Mouse (Mus musculus): ENCODE results near the gene Gm13698. TPM values are rescaled to one million over a fixed set of nuclear protein-coding genes. Genes with fewer than 3 reads are reported as not detected.
"Not testable (repeated sequence)": the region's sequence is repeated elsewhere in the genome, so short reads cannot be mapped to it uniquely, and the experiment has no call there.

Gm13698 gene
- not detected in 2 replicates for polyA plus RNA-seq (2015; fragmentation: Nextera tagmentation; extraction: Ambion mirVana)

DNA sequence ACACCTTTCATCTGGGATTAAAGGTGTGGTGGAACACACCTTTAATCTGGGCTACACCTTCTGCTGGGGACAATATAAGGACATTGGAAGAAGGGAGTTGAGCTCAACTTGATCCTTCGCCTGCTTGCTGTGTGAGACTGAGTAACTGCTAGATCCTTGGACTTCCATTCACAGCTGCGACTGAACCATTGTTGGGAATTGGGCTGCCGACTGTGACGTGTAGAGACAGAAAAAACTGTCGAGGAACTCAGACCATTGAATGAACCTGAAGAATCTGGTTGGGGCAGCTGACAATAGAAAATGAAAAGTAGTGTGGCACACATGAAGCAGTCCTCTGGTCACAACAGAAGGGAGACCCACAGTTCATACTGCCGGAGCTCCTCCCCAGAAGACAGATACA, at the start of gene Gm13698:
Gene Gm13698 (plus strand): TSS at position 301 of the 400 bp plus-strand sequence.
- not testable (repeated sequence) for H3K27me3 ChIP-seq (ENCODE audit: control insufficient read depth, insufficient read depth, low read length); H3K27ac ChIP-seq (replicated peaks); ATAC-seq (ENCODE audit: low FRiP score, low TSS enrichment); H3K4me3 ChIP-seq (ENCODE audit: low read depth, low read length); DNase-seq (ENCODE audit: low spot score); H3K36me3 ChIP-seq (ENCODE audit: control insufficient read depth, insufficient read depth, low read length); H3K9me3 ChIP-seq (ENCODE audit: control insufficient read depth, low read length); H3K4me1 ChIP-seq (replicated peaks; ENCODE audit: control insufficient read depth, insufficient read depth); H3K9ac ChIP-seq (ENCODE audit: low read length); H3K4me2 ChIP-seq (replicated peaks; ENCODE audit: low read depth)
- WGBS: no CpG with 5 or more reads among the region's 6 CpGs

DNA sequence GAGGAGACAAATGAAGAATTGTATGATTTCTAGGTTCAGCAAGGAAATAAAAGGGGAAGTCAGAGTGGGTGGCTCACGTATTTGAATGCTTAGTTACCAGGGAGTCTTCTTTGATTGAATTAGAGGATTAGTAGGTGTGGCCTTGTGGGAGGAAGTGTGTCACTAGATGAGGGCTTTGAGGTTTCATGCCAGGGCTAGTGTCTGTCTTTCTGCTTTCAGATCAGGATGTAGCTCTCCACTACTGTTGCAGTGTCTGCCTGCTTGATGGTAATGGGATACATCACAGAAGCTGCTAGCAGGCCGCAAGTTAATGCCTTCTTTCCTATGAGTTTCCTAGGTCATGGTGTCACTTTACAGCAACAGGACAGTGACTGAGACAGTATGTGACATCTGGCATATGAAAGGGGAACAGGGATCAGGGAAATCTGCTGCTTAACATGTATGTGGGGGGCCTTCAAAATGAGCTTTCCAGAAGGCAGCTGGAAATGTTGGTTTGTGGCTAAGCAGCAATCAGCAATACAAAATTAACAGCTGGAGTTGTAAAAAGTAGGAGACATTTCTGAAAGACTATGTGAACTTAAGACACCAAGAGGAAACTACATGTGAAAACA, 25.9 kb upstream of the Gm13698 start:
- WGBS: 56% methylated on average over 2 of the region's 2 CpGs
- Histone ChIP-seq H3K4me1 (replicated peaks; ENCODE audit: control insufficient read depth, insufficient read depth) (no peaks in the 10 kb centered on the region), H3K27ac (replicated peaks) (no peak overlapping the region), H3K4me2 (replicated peaks; ENCODE audit: low read depth) (no peak overlapping the region), H3K4me3 (ENCODE audit: low read depth, low read length) (no peak overlapping the region), H3K36me3 (ENCODE audit: control insufficient read depth, insufficient read depth, low read length) (no peaks in the 10 kb centered on the region), H3K9ac (ENCODE audit: low read length) (no peak overlapping the region), H3K27me3 (ENCODE audit: control insufficient read depth, insufficient read depth, low read length) (no peaks in the 10 kb centered on the region), H3K9me3 (ENCODE audit: control insufficient read depth, low read length) (no peaks in the 10 kb centered on the region)
- no peak for TF ChIP-seq CTCF (IDR thresholded peaks at IDR 0.05; ENCODE audit: low read depth)
- TF ChIP-seq EP300 (optimal IDR thresholded peaks at IDR 0.05): no peak
- DNase-seq (ENCODE audit: low spot score) (no peak), ATAC-seq (ENCODE audit: low FRiP score, low TSS enrichment) (no peak)

DNA sequence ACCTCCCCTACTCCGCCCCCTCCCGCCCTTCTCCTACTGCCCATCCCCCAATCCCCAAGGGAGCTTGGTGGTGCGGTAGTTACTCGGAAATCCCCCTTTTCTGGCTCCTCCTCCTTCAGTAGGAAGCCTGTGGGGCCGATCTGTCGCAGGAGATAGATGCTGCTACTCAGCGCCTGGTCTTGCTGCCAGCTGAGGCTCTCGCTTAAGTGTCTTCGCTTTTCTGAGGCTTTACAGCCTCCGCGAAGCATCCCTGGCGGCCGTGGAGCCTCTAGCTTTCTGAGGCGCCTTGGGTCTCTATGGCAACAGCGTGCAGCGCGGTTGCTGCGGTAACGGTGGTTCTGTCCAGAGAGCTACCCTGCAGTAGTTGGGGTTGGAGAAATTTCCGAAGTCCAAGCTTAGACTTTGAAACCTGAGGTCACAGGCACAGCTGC, 14.5 kb upstream of the Gm13698 start, which contains the start of gene Zswim2:
Gene Zswim2 (minus strand): TSS at position 298 of the 431 bp plus-strand sequence.
- no peak within 1 kb of the TSS for H3K27ac ChIP-seq (replicated peaks)
- DNase-seq (ENCODE audit: low spot score): peak; percentile 24
- TF ChIP-seq EP300 (optimal IDR thresholded peaks at IDR 0.05) (no peak), CTCF (IDR thresholded peaks at IDR 0.05; ENCODE audit: low read depth) (no peak)
- no peaks in the 10 kb centered on the region for H3K9me3 ChIP-seq (ENCODE audit: control insufficient read depth, low read length)
- H3K36me3 ChIP-seq (ENCODE audit: control insufficient read depth, insufficient read depth, low read length): no peaks in the 10 kb centered on the region
- H3K9ac ChIP-seq (ENCODE audit: low read length): no peak within 1 kb of the TSS
- peak within 1 kb of the TSS; percentile 34 for H3K4me2 ChIP-seq (replicated peaks; ENCODE audit: low read depth)
- H3K27me3 ChIP-seq (ENCODE audit: control insufficient read depth, insufficient read depth, low read length): no peaks in the 10 kb centered on the region
- ATAC-seq (ENCODE audit: low FRiP score, low TSS enrichment): peak; percentile 45
- WGBS: under 1% methylated on average over 20 of the region's 20 CpGs
- no peaks in the 10 kb centered on the region for H3K4me1 ChIP-seq (replicated peaks; ENCODE audit: control insufficient read depth, insufficient read depth)
- no peak within 1 kb of the TSS for H3K4me3 ChIP-seq (ENCODE audit: low read depth, low read length)

DNA sequence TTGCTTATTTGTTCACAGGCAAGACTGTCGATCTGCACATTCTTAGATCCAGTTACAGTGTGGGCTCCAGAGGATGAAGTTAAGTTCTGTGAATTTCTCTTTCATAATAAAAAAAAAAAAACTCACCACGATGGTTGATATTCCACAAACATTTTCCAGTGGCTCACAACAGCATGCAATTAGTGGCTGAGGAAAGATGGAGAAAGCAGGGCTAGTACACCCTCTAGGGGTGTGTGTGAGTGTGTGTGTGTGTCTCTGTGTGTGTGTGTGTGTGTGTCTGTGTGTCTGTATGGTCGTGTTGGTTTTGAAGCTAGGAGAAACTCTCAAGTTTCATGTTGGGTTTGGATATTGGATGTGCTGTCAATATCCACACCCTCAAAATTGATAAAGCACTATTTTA, 14.1 kb upstream of the Gm13698 start:
- no peaks in the 10 kb centered on the region for H3K27me3 ChIP-seq (ENCODE audit: control insufficient read depth, insufficient read depth, low read length)
- no peaks in the 10 kb centered on the region for H3K4me1 ChIP-seq (replicated peaks; ENCODE audit: control insufficient read depth, insufficient read depth)
- DNase-seq (ENCODE audit: low spot score): no peak
- H3K9ac ChIP-seq (ENCODE audit: low read length): no peak overlapping the region
- H3K27ac ChIP-seq (replicated peaks): no peak overlapping the region
- H3K4me2 ChIP-seq (replicated peaks; ENCODE audit: low read depth): 0 out of 2 replicates have a peak overlapping the region, but pooled peaks have one; percentile 34
- no peak overlapping the region for H3K4me3 ChIP-seq (ENCODE audit: low read depth, low read length)
- no peaks in the 10 kb centered on the region for H3K9me3 ChIP-seq (ENCODE audit: control insufficient read depth, low read length)
- no peaks in the 10 kb centered on the region for H3K36me3 ChIP-seq (ENCODE audit: control insufficient read depth, insufficient read depth, low read length)
- ATAC-seq (ENCODE audit: low FRiP score, low TSS enrichment): no peak
- 33% methylated on average over 3 of the region's 3 CpGs for WGBS
- TF ChIP-seq CTCF (IDR thresholded peaks at IDR 0.05; ENCODE audit: low read depth) (peak; percentile 27), EP300 (optimal IDR thresholded peaks at IDR 0.05) (no peak)

DNA sequence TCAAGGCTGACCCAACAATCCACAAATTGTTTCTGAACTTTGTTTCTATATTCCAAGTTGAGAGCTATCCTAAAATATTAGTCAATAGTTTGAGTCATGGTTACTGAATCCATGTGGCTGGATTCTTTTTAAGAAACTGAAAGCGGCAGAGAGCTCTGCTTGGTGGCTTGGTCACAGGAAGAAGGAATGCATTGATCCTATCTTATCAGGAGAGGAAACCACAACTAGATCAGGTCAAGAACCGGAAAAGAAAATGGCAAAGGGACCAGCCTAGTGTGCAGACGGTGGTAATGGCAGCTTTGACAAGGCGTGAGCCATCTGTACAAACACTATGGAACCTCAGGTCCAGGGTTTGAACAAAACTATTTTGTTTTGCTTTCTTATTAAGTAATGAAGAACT, 13.7 kb upstream of the Gm13698 start:
- WGBS: 59% methylated on average over 4 of the region's 4 CpGs
- no peaks in the 10 kb centered on the region for H3K4me1 ChIP-seq (replicated peaks; ENCODE audit: control insufficient read depth, insufficient read depth)
- DNase-seq (ENCODE audit: low spot score) (no peak), ATAC-seq (ENCODE audit: low FRiP score, low TSS enrichment) (no peak)
- H3K27ac ChIP-seq (replicated peaks): no peak overlapping the region
- no peak overlapping the region for H3K4me3 ChIP-seq (ENCODE audit: low read depth, low read length)
- no peaks in the 10 kb centered on the region for H3K27me3 ChIP-seq (ENCODE audit: control insufficient read depth, insufficient read depth, low read length)
- no peak overlapping the region for H3K9ac ChIP-seq (ENCODE audit: low read length)
- no peak for TF ChIP-seq EP300 (optimal IDR thresholded peaks at IDR 0.05)
- no peak for TF ChIP-seq CTCF (IDR thresholded peaks at IDR 0.05; ENCODE audit: low read depth)
- H3K4me2 ChIP-seq (replicated peaks; ENCODE audit: low read depth): no peak overlapping the region
- H3K9me3 ChIP-seq (ENCODE audit: control insufficient read depth, low read length): no peaks in the 10 kb centered on the region
- H3K36me3 ChIP-seq (ENCODE audit: control insufficient read depth, insufficient read depth, low read length): no peaks in the 10 kb centered on the region

- not testable (repeated sequence) for H3K4me1 ChIP-seq (replicated peaks; ENCODE audit: control insufficient read depth, insufficient read depth); H3K4me2 ChIP-seq (replicated peaks; ENCODE audit: low read depth); H3K27ac ChIP-seq (replicated peaks); H3K9ac ChIP-seq (ENCODE audit: low read length); H3K36me3 ChIP-seq (ENCODE audit: control insufficient read depth, insufficient read depth, low read length); H3K27me3 ChIP-seq (ENCODE audit: control insufficient read depth, insufficient read depth, low read length); H3K4me3 ChIP-seq (ENCODE audit: low read depth, low read length); ATAC-seq (ENCODE audit: low FRiP score, low TSS enrichment); DNase-seq (ENCODE audit: low spot score); H3K9me3 ChIP-seq (ENCODE audit: control insufficient read depth, low read length)
- no CpG with 5 or more reads among the region's 6 CpGs for WGBS
Measured at GRCm38 (mm10) chr2:83961203-83961602, 5.7 kb downstream of the Gm13698 start, which contains the start of gene Gm13693. Gene Gm13693, plus strand, starts transcription at chr2:83961503.

- H3K9me3 ChIP-seq (ENCODE audit: control insufficient read depth, low read length); H3K4me1 ChIP-seq (replicated peaks; ENCODE audit: control insufficient read depth, insufficient read depth); H3K4me3 ChIP-seq (ENCODE audit: low read depth, low read length); H3K27ac ChIP-seq (replicated peaks); H3K36me3 ChIP-seq (ENCODE audit: control insufficient read depth, insufficient read depth, low read length); ATAC-seq (ENCODE audit: low FRiP score, low TSS enrichment); DNase-seq (ENCODE audit: low spot score); H3K4me2 ChIP-seq (replicated peaks; ENCODE audit: low read depth); H3K27me3 ChIP-seq (ENCODE audit: control insufficient read depth, insufficient read depth, low read length); H3K9ac ChIP-seq (ENCODE audit: low read length): not testable (repeated sequence)
- WGBS: no CpG with 5 or more reads among the region's 6 CpGs
Measured at GRCm38 (mm10) chr2:83967013-83967412, 11.5 kb downstream of the Gm13698 start, which contains the start of gene Gm13695. Gene Gm13695, plus strand, starts transcription at chr2:83967313.

- no CpG with 5 or more reads among the region's 6 CpGs for WGBS
- H3K27ac ChIP-seq (replicated peaks); ATAC-seq (ENCODE audit: low FRiP score, low TSS enrichment): not testable (repeated sequence)
Measured at GRCm38 (mm10) chr2:83972823-83973222, 17.3 kb downstream of the Gm13698 start, which contains the start of gene Gm13696. Gene Gm13696, plus strand, starts transcription at chr2:83973123.

More at GRCm38 (mm10) chr2:83972823-83973222, 17.3 kb downstream of the Gm13698 start, which contains the start of gene Gm13696:
- not testable (repeated sequence) for H3K4me3 ChIP-seq (ENCODE audit: low read depth, low read length); H3K9ac ChIP-seq (ENCODE audit: low read length); H3K4me2 ChIP-seq (replicated peaks; ENCODE audit: low read depth); H3K9me3 ChIP-seq (ENCODE audit: control insufficient read depth, low read length); DNase-seq (ENCODE audit: low spot score); H3K36me3 ChIP-seq (ENCODE audit: control insufficient read depth, insufficient read depth, low read length); H3K27me3 ChIP-seq (ENCODE audit: control insufficient read depth, insufficient read depth, low read length); H3K4me1 ChIP-seq (replicated peaks; ENCODE audit: control insufficient read depth, insufficient read depth)
